12 mouse cellular contexts compared by ENCODE assay signal in genomic region chr7:139359906-139360305, GRCm38 (mm10). TPM values are rescaled to one million over a fixed set of nuclear protein-coding genes. Genes with fewer than 3 reads are reported as not detected.
DNase-seq lines count a peak whose midpoint lies in the region; ATAC-seq and TF ChIP-seq lines count a peak whose summit lies in the region.
"Had no signal": no experiment of that assay in that cellular context is flagged by ENCODE, and none has a peak within 500 bp of the region (broad histone marks: within the 10 kb centered on the region; RNA-seq: fewer than 3 reads in every experiment).

No protein-coding gene starts in this region.

- H3K27ac ChIP-seq in heart, adult 2 months: peak overlapping the region; percentile 6
- no peak overlapping the region for H3K27ac ChIP-seq in heart, embryonic 11.5 days (ENCODE audit: low read depth, low read length)
- H3K27ac ChIP-seq in lung, postnatal 0 days (ENCODE audit: low read length): peak overlapping the region; percentile 59
- H3K27ac ChIP-seq: hindbrain, embryonic 13.5 days had no signal

- 0 out of 2 replicates have a peak, but pooled peaks have one; percentile 7 for TF ChIP-seq EP300 in heart, adult 2 months (IDR thresholded peaks at IDR 0.05; ENCODE audit: insufficient read depth, low read depth, low read length)
- TF ChIP-seq EP300 in lung, postnatal 0 days (IDR thresholded peaks at IDR 0.05): peak; percentile 84

- intact Hi-C loops in heart, adult 2 months (cut with DNase I): no loop called here
- intact Hi-C loops in heart, postnatal 10 days (cut with DNase I): loop anchor here (2.0 kb wide), 1 partner anchor 15 kb away; no protein-coding TSS in a partner anchor

- no peaks in the 10 kb centered on the region for H3K9me3 ChIP-seq in heart, embryonic 11.5 days (replicated peaks; ENCODE audit: control insufficient read depth, low read length)
- no peaks in the 10 kb centered on the region for H3K9me3 ChIP-seq in lung, postnatal 0 days (ENCODE audit: low read length)
- H3K9me3 ChIP-seq: hindbrain, embryonic 13.5 days had no signal

- TF ChIP-seq CTCF in heart, adult 2 months (IDR thresholded peaks at IDR 0.05): no peak
- no peak for TF ChIP-seq CTCF in lung, postnatal 0 days (IDR thresholded peaks at IDR 0.05)

- H3K36me3 ChIP-seq in heart, adult 2 months (ENCODE audit: control insufficient read depth, insufficient read depth, low read length): peaks cover 5% of the 10 kb centered on the region
- no peaks in the 10 kb centered on the region for H3K36me3 ChIP-seq in heart, embryonic 11.5 days (ENCODE audit: control insufficient read depth, insufficient read depth, low read length)
- H3K36me3 ChIP-seq in lung, postnatal 0 days (ENCODE audit: insufficient read depth, low read length): no peaks in the 10 kb centered on the region
- H3K36me3 ChIP-seq: hindbrain, embryonic 13.5 days had no signal

- peaks cover 15% of the 10 kb centered on the region for H3K4me1 ChIP-seq in heart, adult 2 months (ENCODE audit: control insufficient read depth, insufficient read depth, low read length)
- peaks cover 30% of the 10 kb centered on the region for H3K4me1 ChIP-seq in heart, embryonic 11.5 days (ENCODE audit: control insufficient read depth, insufficient read depth, low read length)
- H3K4me1 ChIP-seq in lung, postnatal 0 days (ENCODE audit: insufficient read depth, low read depth, low read length): peaks cover 17% of the 10 kb centered on the region; the same call in 1 of the 2 replicates

- H3K79me2 ChIP-seq in heart, adult 2 months (replicated peaks; ENCODE audit: control insufficient read depth, insufficient read depth, low read length): no peaks in the 10 kb centered on the region

- ATAC-seq in heart, embryonic 11.5 days (replicated peaks; ENCODE audit: insufficient number of reproducible peaks, low FRiP score, low TSS enrichment): no peak
- peak; percentile 66 for ATAC-seq in lung, postnatal 0 days
- ATAC-seq: CD4-positive, CD25-positive, alpha-beta regulatory T cell, adult 4 months; forebrain, embryonic 16.5 days had no signal

- WGBS in heart, adult 2 months: 46% methylated on average over 4 of the region's 4 CpGs
- 45% methylated on average over 4 of the region's 4 CpGs for WGBS in heart, embryonic 11.5 days (ENCODE audit: insufficient replicate concordance)
- 47% methylated on average over 4 of the region's 4 CpGs for WGBS in lung, postnatal 0 days

- H3K27me3 ChIP-seq in heart, adult 2 months (ENCODE audit: control insufficient read depth, insufficient read depth, low read length): no peaks in the 10 kb centered on the region
- H3K27me3 ChIP-seq in heart, embryonic 11.5 days (ENCODE audit: control insufficient read depth, insufficient read depth, low read length): no peaks in the 10 kb centered on the region
- no peaks in the 10 kb centered on the region for H3K27me3 ChIP-seq in lung, postnatal 0 days (replicated peaks; ENCODE audit: insufficient read depth, low read length)
- H3K27me3 ChIP-seq: hindbrain, embryonic 13.5 days had no signal

- no peak overlapping the region for H3K4me2 ChIP-seq in heart, embryonic 11.5 days
- no peak overlapping the region for H3K4me2 ChIP-seq in lung, postnatal 0 days (replicated peaks; ENCODE audit: low read depth, low read length)
- H3K4me2 ChIP-seq: hindbrain, embryonic 13.5 days had no signal

- no peak overlapping the region for H3K4me3 ChIP-seq in heart, adult 2 months
- H3K4me3 ChIP-seq in heart, embryonic 11.5 days (ENCODE audit: low read depth, low read length): no peak overlapping the region
- H3K4me3 ChIP-seq in lung, postnatal 0 days (ENCODE audit: low read depth, low read length): no peak overlapping the region
- H3K4me3 ChIP-seq: hindbrain, embryonic 13.5 days had no signal

- DNase-seq in heart, adult 2 months: no peak
- DNase-seq in lung, postnatal 0 days (ENCODE audit: low spot score): peak; percentile 83
- no peak for DNase-seq in lung, postnatal 4 days
- peak; percentile 19 to 25 for DNase-seq in heart, postnatal 10 days
- DNase-seq in cerebellum, postnatal 4 days (ENCODE audit: low spot score in 2 of 2): no peak
- no peak for DNase-seq in layer of hippocampus, adult 11-12 months (ENCODE audit: low spot score)
- DNase-seq: cerebellum, adult 18-20 months; gastrocnemius, postnatal 14 days had no signal

- TF ChIP-seq POLR2A in heart, adult 2 months (IDR thresholded peaks at IDR 0.05; ENCODE audit: insufficient read depth, low read depth, low read length): no peak

- no peak overlapping the region for H3K9ac ChIP-seq in heart, adult 2 months (ENCODE audit: low read depth, low read length)
- no peak overlapping the region for H3K9ac ChIP-seq in heart, embryonic 11.5 days (ENCODE audit: low read depth, low read length)
- no peak overlapping the region for H3K9ac ChIP-seq in lung, postnatal 0 days (replicated peaks; ENCODE audit: low read depth)
- H3K9ac ChIP-seq: hindbrain, embryonic 13.5 days had no signal

RNA-seq across cellular contexts. Expression of gene Inpp5a, which starts 29.0 kb away (rescaled TPM):
- total RNA-seq in heart, adult 2 months (2021): 100 to 1,000 TPM; 280 to 306 TPM
- 134 and 195 TPM in 2 replicates for polyA plus RNA-seq in heart, adult 2 months (2012; rRNA removed)
- polyA plus RNA-seq in heart, embryonic 11.5 days (2014; fragmentation: Nextera tagmentation; extraction: Ambion mirVana): 69.8 and 74.4 TPM in 2 replicates
- polyA plus RNA-seq in lung, postnatal 0 days (2015; fragmentation: Nextera tagmentation; extraction: Ambion mirVana): 41.3 and 44.8 TPM in 2 replicates
- total RNA-seq in heart, postnatal 10 days (2021): 100 to 1,000 TPM; 185 to 197 TPM

Comparison
In these comparisons a context has a peak if more than half of its experiments do, and no peak if none do; other contexts are left out.
1. DNase-seq: peak in lung, postnatal 0 days (single experiment) and heart, postnatal 10 days (2 of 2); none in heart, adult 2 months (0 of 2), lung, postnatal 4 days (0 of 2), cerebellum, postnatal 4 days (0 of 2) and layer of hippocampus, adult 11-12 months (single experiment).